Mouse (Mus musculus) midbrain, embryonic 14.5 days (tissue): Measurements from ENCODE around the gene Exog. TPM values are rescaled to one million over a fixed set of nuclear protein-coding genes. Genes with fewer than 3 reads are reported as not detected.

Source experiments
- ATAC-seq: fragments of 200-750 bp; cut with Nextera tagmentation; 2 replicates; pipeline ENCODE4 v1.8.0; 2017; ENCODE audit warnings: moderate number of reproducible peaks, moderate library complexity; ENCODE audit not compliant: low FRiP score, low TSS enrichment
- DNase-seq: peaks from one replicate; pipeline ENCODE4 v3.0.0-alpha.2; 2015
- H3K27ac ChIP-seq: fragments of 300-500 bp; sonication (generic); replicated peaks from 2 replicates; pipeline ENCODE4 v1.5.1; 2014; ENCODE audit warnings: mild to moderate bottlenecking, low read depth, low read length, moderate library complexity
- H3K27me3 ChIP-seq: fragments of 300-500 bp; sonication (generic); 2 replicates; pipeline ENCODE4 v1.6.1; 2014; ENCODE audit warnings: low read length, control low read depth, mixed read lengths; ENCODE audit not compliant: control insufficient read depth, insufficient read depth
- H3K36me3 ChIP-seq: fragments of 300-500 bp; sonication (generic); 2 replicates; pipeline ENCODE4 v1.6.1; 2014; ENCODE audit warnings: low read length, control low read depth; ENCODE audit not compliant: control insufficient read depth, insufficient read depth
- H3K4me1 ChIP-seq: fragments of 300-500 bp; sonication (generic); 2 replicates; pipeline ENCODE4 v1.6.1; 2014; ENCODE audit warnings: mild to moderate bottlenecking, antibody characterized with exemption, low read length, control low read depth; ENCODE audit not compliant: control insufficient read depth, insufficient read depth
- H3K4me2 ChIP-seq: fragments of 300-500 bp; sonication (generic); 2 replicates; pipeline ENCODE4 v1.6.1; 2014; ENCODE audit warnings: mild to moderate bottlenecking, low read length, moderate library complexity
- H3K4me3 ChIP-seq: fragments of 300-500 bp; sonication (generic); replicated peaks from 2 replicates; pipeline ENCODE4 v1.5.1; 2014; ENCODE audit warnings: low read depth, low read length
- H3K9ac ChIP-seq: fragments of 300-500 bp; sonication (generic); replicated peaks from 2 replicates; pipeline ENCODE4 v1.6.1; 2014; ENCODE audit warnings: mild to moderate bottlenecking, low read length, moderate library complexity
- H3K9me3 ChIP-seq: fragments of 300-500 bp; sonication (generic); 2 replicates; pipeline ENCODE4 v1.6.1; 2016; ENCODE audit warnings: low read length, control low read depth, mixed read lengths; ENCODE audit not compliant: control insufficient read depth
- whole genome bisulfite sequencing: fragments of 180-500 bp; shearing (Covaris S2); extraction: QIAGEN DNeasy Blood & Tissue Kit; methylation state at CpG from one replicate; pipeline ENCODE4 v1.1.7; 2014; 5-methylcytosine and 5-hydroxymethylcytosine counted together
- polyA plus RNA-seq: library from polyadenylated mRNA; unstranded; fragments of >200 nt; fragmentation: Nextera tagmentation; extraction: Ambion mirVana; gene quantifications from 2 replicates; pipeline ENCODE4 v1.2.1, GENCODE M21; 2014

The Exog gene
- 51.2 and 56.0 TPM in 2 replicates for polyA plus RNA-seq

- ATAC-seq (peak; percentile 89), DNase-seq (peak; percentile 100)
- H3K4me3 ChIP-seq, result peak within 1 kb of the TSS; percentile 79
- under 1% methylated on average over 52 of the region's 52 CpGs for WGBS
- H3K36me3 ChIP-seq, result peaks cover 46% of the 10 kb centered on the region
- no peaks in the 10 kb centered on the region for H3K27me3 ChIP-seq
- peak within 1 kb of the TSS; percentile 83 for H3K27ac ChIP-seq
- H3K9ac ChIP-seq, result peak within 1 kb of the TSS; percentile 89
- H3K4me1 ChIP-seq, result peaks cover 10% of the 10 kb centered on the region
- H3K4me2 ChIP-seq, result peak within 1 kb of the TSS; percentile 91
- no peaks in the 10 kb centered on the region for H3K9me3 ChIP-seq
Observed at GRCm38 (mm10) chr9:119444738-119445429, at the start of gene Exog. Gene Exog (plus strand): TSS chr9:119444943.

- no peaks in the 10 kb centered on the region for H3K27me3 ChIP-seq
- 0 out of 2 replicates have a peak, but pooled peaks cover 3% of the 10 kb centered on the region for H3K36me3 ChIP-seq
- ATAC-seq, result no peak
- no peaks in the 10 kb centered on the region for H3K9me3 ChIP-seq
- DNase-seq, result no peak
- H3K9ac ChIP-seq, result peak overlapping the region; percentile 100
- WGBS, result 4% methylated on average over 7 of the region's 7 CpGs
- H3K4me3 ChIP-seq, result peak overlapping the region; percentile 98
- peak overlapping the region; percentile 99 for H3K27ac ChIP-seq
- peak overlapping the region; percentile 87 for H3K4me2 ChIP-seq
- peaks cover 34% of the 10 kb centered on the region for H3K4me1 ChIP-seq
Observed at GRCm38 (mm10) chr9:119401351-119401750, 43.4 kb upstream of the Exog start.

GRCm38 (mm10) chr9:119401801-119402214 lies 42.9 kb upstream of the Exog start, which contains the start of gene Acvr2b:
Gene Acvr2b (plus strand): TSS chr9:119402118.
- peaks cover 35% of the 10 kb centered on the region for H3K4me1 ChIP-seq
- 0 out of 2 replicates have a peak, but pooled peaks cover 3% of the 10 kb centered on the region for H3K36me3 ChIP-seq
- H3K4me2 ChIP-seq, result peak within 1 kb of the TSS; percentile 87
- no peaks in the 10 kb centered on the region for H3K9me3 ChIP-seq
- H3K9ac ChIP-seq, result peak within 1 kb of the TSS; percentile 100
- ATAC-seq (peak; percentile 92), DNase-seq (peak; percentile 99)
- 2% methylated on average over 24 of the region's 32 CpGs for WGBS
- H3K27ac ChIP-seq, result peak within 1 kb of the TSS; percentile 99
- peak within 1 kb of the TSS; percentile 98 for H3K4me3 ChIP-seq
- H3K27me3 ChIP-seq, result no peaks in the 10 kb centered on the region

GRCm38 (mm10) chr9:119402253-119403235 lies 42.2 kb upstream of the Exog start:
- Histone ChIP-seq H3K27ac (peak overlapping the region; percentile 99), H3K4me1 (peaks cover 35% of the 10 kb centered on the region), H3K4me3 (peak overlapping the region; percentile 98), H3K27me3 (no peaks in the 10 kb centered on the region), H3K36me3 (0 out of 2 replicates have a peak, but pooled peaks cover 3% of the 10 kb centered on the region), H3K9me3 (no peaks in the 10 kb centered on the region), H3K9ac (peak overlapping the region; percentile 100), H3K4me2 (peak overlapping the region; percentile 87)
- under 1% methylated on average over 124 of the region's 127 CpGs for WGBS
- DNase-seq (peak; percentile 77), ATAC-seq (peak; percentile 66)

GRCm38 (mm10) chr9:119403236-119403641 lies 41.5 kb upstream of the Exog start:
- peak; percentile 59; the same call in 1 of the 2 replicates for ATAC-seq
- H3K4me1 ChIP-seq, result peaks cover 35% of the 10 kb centered on the region
- peak overlapping the region; percentile 87 for H3K4me2 ChIP-seq
- no peaks in the 10 kb centered on the region for H3K27me3 ChIP-seq
- DNase-seq, result peak; percentile 88
- H3K27ac ChIP-seq, result peak overlapping the region; percentile 99
- H3K36me3 ChIP-seq, result 0 out of 2 replicates have a peak, but pooled peaks cover 3% of the 10 kb centered on the region
- 0% methylated on average over 26 of the region's 26 CpGs for WGBS
- no peaks in the 10 kb centered on the region for H3K9me3 ChIP-seq
- peak overlapping the region; percentile 100 for H3K9ac ChIP-seq
- peak overlapping the region; percentile 98 for H3K4me3 ChIP-seq

- H3K4me1 ChIP-seq, result peaks cover 35% of the 10 kb centered on the region
Observed at GRCm38 (mm10) chr9:119404090-119404489, 40.7 kb upstream of the Exog start.

GRCm38 (mm10) chr9:119407884-119408283 lies 36.9 kb upstream of the Exog start:
- no peak for ATAC-seq
- H3K9ac ChIP-seq, result no peak overlapping the region
- H3K4me1 ChIP-seq, result peaks cover 29% of the 10 kb centered on the region
- 0 out of 2 replicates have a peak, but pooled peaks cover 3% of the 10 kb centered on the region for H3K36me3 ChIP-seq
- peaks cover 3% of the 10 kb centered on the region; the same call in 1 of the 2 replicates for H3K9me3 ChIP-seq
- WGBS, result 81% methylated on average over 15 of the region's 15 CpGs
- H3K4me3 ChIP-seq, result no peak overlapping the region
- H3K27ac ChIP-seq, result no peak overlapping the region
- H3K27me3 ChIP-seq, result no peaks in the 10 kb centered on the region
- no peak overlapping the region for H3K4me2 ChIP-seq
- no peak for DNase-seq

More at GRCm38 (mm10) chr9:119404090-119404489, 40.7 kb upstream of the Exog start:
- Histone ChIP-seq H3K4me2 (peak overlapping the region; percentile 87), H3K9me3 (no peaks in the 10 kb centered on the region), H3K27me3 (no peaks in the 10 kb centered on the region), H3K27ac (no peak overlapping the region), H3K36me3 (0 out of 2 replicates have a peak, but pooled peaks cover 3% of the 10 kb centered on the region), H3K4me3 (peak overlapping the region; percentile 98), H3K9ac (peak overlapping the region; percentile 100)
- WGBS, result 59% methylated on average over 5 of the region's 5 CpGs
- no peak for DNase-seq
- ATAC-seq, result no peak
